Mouse (Mus musculus) olfactory bulb, adult 2 months (tissue): ENCODE measurements around the gene Opalin.

ENCODE experiments used
- CTCF ChIP-seq: fragments of 200-500 bp; IDR thresholded peaks from 2 replicates; pipeline ENCODE4 v1.5.1; 2012; ENCODE audit warnings: low read depth, mild to moderate bottlenecking, low read length, moderate library complexity; ENCODE audit not compliant: insufficient read depth
- POLR2A ChIP-seq: fragments of 200-500 bp; IDR thresholded peaks from 2 replicates; pipeline ENCODE4 v1.6.1; 2012; ENCODE audit warnings: mild to moderate bottlenecking, low read depth, low read length, moderate library complexity; ENCODE audit not compliant: insufficient read depth

DNA sequence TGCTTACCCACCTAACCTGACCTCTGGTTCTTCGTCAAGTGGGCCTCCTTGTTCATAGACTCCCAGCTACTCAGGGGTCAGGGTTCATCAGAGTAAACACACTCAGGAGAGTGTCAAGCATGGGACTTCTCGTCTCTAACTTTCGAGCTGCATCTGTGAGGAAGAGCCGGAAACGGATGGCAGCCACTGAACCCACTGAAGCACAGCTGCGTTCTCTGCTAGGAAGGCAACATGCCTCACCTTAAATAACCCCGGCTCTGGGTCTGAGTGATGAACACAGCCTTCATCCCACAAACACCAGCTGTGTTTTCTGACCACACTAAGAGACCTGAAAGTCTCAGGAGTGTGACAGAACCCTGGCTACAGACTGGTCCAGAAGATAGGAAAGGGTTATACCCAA lies 37.8 kb downstream of the Opalin start:
- no peak for TF ChIP-seq CTCF
- no peak for TF ChIP-seq POLR2A
